Mouse (Mus musculus) central nervous system, embryonic 14 days (tissue): ENCODE data around the gene Gkap1. TPM values are rescaled to one million over a fixed set of nuclear protein-coding genes. Genes with fewer than 3 reads are reported as not detected.

ENCODE experiments used
- polyA plus RNA-seq: library from polyadenylated mRNA; depleted of rRNA; stranded (reverse); fragments of >200 nt; gene quantifications from 2 replicates; pipeline ENCODE4 v1.2.3, GENCODE M21; 2012; rRNA removed

Gene Gkap1
- 32.9 and 37.1 TPM in 2 replicates for polyA plus RNA-seq

DNA sequence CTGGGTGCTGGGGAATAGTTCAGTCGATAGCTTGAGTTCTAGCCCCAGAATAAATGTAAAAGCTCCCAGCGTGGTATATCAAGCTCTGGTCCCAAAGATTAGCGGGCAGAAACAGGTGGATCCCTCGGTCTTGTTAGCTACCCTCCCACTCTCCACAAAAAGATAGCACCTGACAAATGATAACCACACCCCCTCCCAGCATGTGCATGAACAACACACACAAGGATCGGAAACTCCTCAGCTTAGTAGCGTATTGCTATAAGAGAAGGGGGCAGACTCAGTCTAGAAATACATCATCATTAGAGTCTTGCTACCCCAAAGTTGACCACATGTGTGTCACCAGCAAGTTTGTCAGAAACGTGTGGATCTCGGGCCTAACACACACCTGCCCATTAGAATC is at the start of gene Gkap1:
TSS of gene Gkap1 (minus strand) at position 101 of the 400 bp plus-strand sequence.

DNA sequence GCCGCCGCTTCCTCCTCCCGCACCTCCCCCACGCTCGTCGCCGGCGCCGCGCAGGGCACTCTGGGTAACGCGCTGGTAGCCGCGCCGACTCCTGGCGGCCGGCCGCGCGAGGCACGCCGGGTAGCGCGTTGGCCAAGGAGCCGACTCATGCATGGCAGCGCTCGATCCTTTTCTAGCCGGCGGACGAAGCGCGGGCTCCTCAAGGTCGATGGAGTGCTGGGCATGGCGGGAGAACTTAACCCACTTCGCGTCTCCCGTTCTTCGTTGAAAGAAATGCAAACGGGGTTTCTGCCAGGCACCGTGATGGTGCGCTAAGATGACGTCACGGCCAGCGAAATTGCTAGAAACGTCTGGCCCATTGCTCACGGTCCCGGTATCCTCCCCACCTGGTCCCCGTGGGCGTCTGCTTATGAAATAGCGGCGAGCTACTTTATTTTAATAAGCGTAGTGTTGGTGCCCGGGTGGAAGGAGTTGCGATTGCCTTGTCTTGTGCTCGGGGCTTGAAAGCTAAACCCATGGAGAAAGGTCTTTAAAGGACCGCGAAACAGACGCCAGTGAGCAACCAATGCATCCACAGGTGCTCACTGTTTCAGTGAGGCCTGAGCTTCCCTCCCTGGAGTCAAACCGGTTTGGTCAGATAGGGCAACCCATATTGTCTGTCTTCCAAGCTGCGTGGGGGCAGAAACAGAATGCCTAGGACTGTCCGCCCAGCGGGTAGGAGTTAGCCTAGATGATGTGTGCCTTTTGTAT is 59.7 kb downstream of the Gkap1 start, which contains the start of gene Ubqln1:
TSS of gene Ubqln1 (minus strand) at position 62 of the 750 bp plus-strand sequence.

Other genes with a start within 250 kb of the Gkap1 start
- 6.5 and 7.8 TPM in 2 replicates for gene Klhl3, start 162.1 kb downstream of the Gkap1 start, polyA plus RNA-seq
- 342 and 384 TPM in 2 replicates for gene Hnrnpa0, start 147.1 kb downstream of the Gkap1 start, polyA plus RNA-seq
- gene Idnk, start 118.0 kb downstream of the Gkap1 start, polyA plus RNA-seq: 32.0 and 35.8 TPM in 2 replicates
- gene Ubqln1, start 60.0 kb downstream of the Gkap1 start, polyA plus RNA-seq: 98.5 and 108 TPM in 2 replicates
- gene Kif27, start 83.4 kb upstream of the Gkap1 start, polyA plus RNA-seq: 2.2 TPM in 2 replicates
- gene 2210016F16Rik, start 109.5 kb upstream of the Gkap1 start, polyA plus RNA-seq: 12.9 and 14.3 TPM in 2 replicates
- 14.0 and 14.5 TPM in 2 replicates for gene Rmi1, start 126.5 kb upstream of the Gkap1 start, polyA plus RNA-seq
- gene Hnrnpk, start 127.6 kb upstream of the Gkap1 start, polyA plus RNA-seq: 965 and 1,140 TPM in 2 replicates